Mouse (Mus musculus): ENCODE data around the gene Pcdh10. TPM values are rescaled to one million over a fixed set of nuclear protein-coding genes. Genes with fewer than 3 reads are reported as not detected.
A peak's percentile ranks its signal among the peaks of the same experiment; 100 is the strongest.

Pcdh10 gene
- polyA plus RNA-seq (2012; rRNA removed) = 0.29 and 0.41 TPM in 2 replicates

DNA sequence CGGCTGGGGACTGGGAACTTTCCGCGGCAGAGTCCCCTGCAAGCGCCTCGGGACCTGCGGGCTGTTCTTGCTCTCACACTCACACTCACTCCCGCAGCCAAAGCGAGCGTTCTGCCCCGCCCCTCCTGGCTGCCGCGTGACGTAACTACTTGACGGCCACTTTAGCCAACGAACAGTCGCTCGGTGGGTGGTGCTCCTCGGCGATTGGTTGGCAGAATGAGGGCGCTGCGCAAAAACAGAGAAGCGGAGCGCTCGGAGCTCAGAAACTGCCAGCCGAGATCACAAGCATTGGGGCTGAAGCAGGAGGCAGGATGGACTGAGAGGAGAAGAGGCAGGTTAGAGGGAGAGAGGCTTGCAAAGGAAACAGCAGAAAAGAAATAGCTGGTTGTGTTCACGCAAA is at the start of gene Pcdh10:
Pcdh10 (plus strand) TSS at position 254 of the 400 bp plus-strand sequence.
- H3K36me3 ChIP-seq (ENCODE audit: control insufficient read depth, insufficient read depth, low read length) = no peaks in the 10 kb centered on the region
- H3K27me3 ChIP-seq (ENCODE audit: control insufficient read depth, insufficient read depth, low read length) = peaks cover 40% of the 10 kb centered on the region
- H3K4me1 ChIP-seq (ENCODE audit: control insufficient read depth, insufficient read depth, insufficient read length, low read length) = peaks cover 3% of the 10 kb centered on the region; the same call in 1 of the 2 replicates
- TF ChIP-seq CTCF (IDR thresholded peaks at IDR 0.05; ENCODE audit: extremely low read depth, insufficient read length, insufficient replicate concordance, low read depth, low read length) (no peak), POLR2A (IDR thresholded peaks at IDR 0.05; ENCODE audit: low read depth, low read length) (no peak)
- no peak within 1 kb of the TSS for H3K27ac ChIP-seq (ENCODE audit: insufficient read depth, low read depth, low read length)
- peak within 1 kb of the TSS; percentile 49 for H3K4me3 ChIP-seq (ENCODE audit: low read depth, low read length)
- WGBS = 3% methylated on average over 26 of the region's 26 CpGs

DNA sequence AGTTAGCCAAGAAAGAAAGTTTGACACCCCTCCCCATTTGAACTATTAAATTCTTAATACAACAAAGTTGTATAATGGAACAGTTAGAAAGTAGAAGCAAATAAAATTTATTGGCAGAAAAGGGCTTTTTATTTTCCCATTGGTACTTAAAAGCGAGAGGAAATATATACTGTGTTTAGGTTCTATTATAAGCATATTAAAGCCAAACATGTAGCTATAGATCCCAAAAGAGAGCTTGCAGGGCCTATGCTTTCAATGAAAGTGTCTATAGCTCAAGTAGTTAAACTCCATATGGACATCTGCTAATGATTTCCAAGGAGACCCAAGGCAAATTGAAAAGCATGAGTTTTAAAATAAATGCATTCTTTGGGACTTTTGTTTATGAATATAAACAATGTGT is 22.3 kb upstream of the Pcdh10 start:
- TF ChIP-seq POLR2A (IDR thresholded peaks at IDR 0.05; ENCODE audit: low read depth, low read length) (no peak), CTCF (IDR thresholded peaks at IDR 0.05; ENCODE audit: extremely low read depth, insufficient read length, insufficient replicate concordance, low read depth, low read length) (no peak)
- WGBS = 93% methylated on average over 1 of the region's 1 CpGs
- Histone ChIP-seq H3K4me1 (ENCODE audit: control insufficient read depth, insufficient read depth, insufficient read length, low read length) (no peaks in the 10 kb centered on the region), H3K36me3 (ENCODE audit: control insufficient read depth, insufficient read depth, low read length) (no peaks in the 10 kb centered on the region), H3K4me3 (ENCODE audit: low read depth, low read length) (no peak overlapping the region), H3K27me3 (ENCODE audit: control insufficient read depth, insufficient read depth, low read length) (no peaks in the 10 kb centered on the region), H3K27ac (ENCODE audit: insufficient read depth, low read depth, low read length) (no peak overlapping the region)

DNA sequence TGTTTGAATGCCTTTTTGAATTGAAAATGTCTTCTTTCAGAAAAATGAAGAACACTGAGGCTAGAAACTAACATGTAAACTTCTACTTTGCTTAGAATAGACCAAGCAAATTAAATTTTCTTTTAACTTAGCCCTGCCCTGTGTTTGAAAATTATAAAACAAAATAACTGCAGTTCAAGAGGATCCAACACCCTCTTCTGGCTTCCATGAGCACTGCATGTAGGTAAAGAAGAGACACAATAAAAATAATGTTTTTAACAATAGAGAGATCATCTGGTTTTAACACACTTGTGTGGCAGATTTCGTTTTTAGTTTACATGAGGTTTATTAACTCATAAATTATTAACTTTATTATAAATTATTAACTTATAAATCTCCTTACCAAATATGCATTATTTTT is 9.2 kb upstream of the Pcdh10 start:
- H3K27ac ChIP-seq (ENCODE audit: insufficient read depth, low read depth, low read length) = no peak overlapping the region
- 32% methylated on average over 1 of the region's 1 CpGs for WGBS

DNA sequence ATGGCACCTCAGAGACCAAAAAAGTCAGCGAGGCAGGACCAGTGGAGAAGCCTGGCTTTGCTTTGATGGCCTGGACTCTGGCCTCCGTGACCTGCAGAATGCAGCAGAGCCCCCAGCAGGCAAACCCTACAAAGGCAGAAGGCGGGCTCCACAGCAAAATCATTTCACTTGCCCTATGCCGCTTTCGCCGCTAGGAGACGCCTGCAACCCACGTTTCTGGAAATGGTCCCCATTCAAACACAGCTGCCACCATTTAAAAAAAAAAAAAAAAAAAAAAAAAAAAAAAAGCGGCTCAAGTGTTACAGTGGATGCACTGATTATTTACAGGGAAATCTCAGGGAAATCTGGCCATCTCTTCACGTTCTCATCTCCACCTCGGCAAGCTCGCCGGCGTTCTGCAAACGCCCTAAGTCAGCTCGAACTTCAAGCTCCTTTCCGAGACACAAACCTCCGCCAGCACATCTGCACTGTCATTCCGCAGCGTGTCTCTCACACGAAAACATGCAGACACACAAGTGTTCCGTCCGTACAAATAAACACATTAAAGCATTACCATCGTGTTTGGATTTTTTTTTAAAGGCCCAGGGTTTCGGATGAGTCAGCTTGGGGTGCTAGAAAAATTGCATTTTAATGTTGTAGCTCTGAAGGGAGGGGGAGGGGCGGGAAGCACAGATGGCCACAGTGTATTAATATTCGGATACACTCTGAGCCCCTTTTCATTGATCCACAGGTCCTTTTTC is 2.3 kb upstream of the Pcdh10 start:
- TF ChIP-seq CTCF (IDR thresholded peaks at IDR 0.05; ENCODE audit: extremely low read depth, insufficient read length, insufficient replicate concordance, low read depth, low read length) = peak; percentile 56; the same call in 1 of the 2 replicates
- no peak for TF ChIP-seq POLR2A (IDR thresholded peaks at IDR 0.05; ENCODE audit: low read depth, low read length)
- peak overlapping the region; percentile 47 for H3K4me3 ChIP-seq (ENCODE audit: low read depth, low read length)
- WGBS = 2% methylated on average over 27 of the region's 27 CpGs
- no peak overlapping the region for H3K27ac ChIP-seq (ENCODE audit: insufficient read depth, low read depth, low read length)
- peaks cover 3% of the 10 kb centered on the region; the same call in 1 of the 2 replicates for H3K4me1 ChIP-seq (ENCODE audit: control insufficient read depth, insufficient read depth, insufficient read length, low read length)
- H3K36me3 ChIP-seq (ENCODE audit: control insufficient read depth, insufficient read depth, low read length) = no peaks in the 10 kb centered on the region
- peaks cover 35% of the 10 kb centered on the region for H3K27me3 ChIP-seq (ENCODE audit: control insufficient read depth, insufficient read depth, low read length)

More for the DNA sequence above, 9.2 kb upstream of the Pcdh10 start:
- H3K27me3 ChIP-seq (ENCODE audit: control insufficient read depth, insufficient read depth, low read length) = no peaks in the 10 kb centered on the region
- H3K36me3 ChIP-seq (ENCODE audit: control insufficient read depth, insufficient read depth, low read length) = no peaks in the 10 kb centered on the region
- H3K4me1 ChIP-seq (ENCODE audit: control insufficient read depth, insufficient read depth, insufficient read length, low read length) = no peaks in the 10 kb centered on the region
- H3K4me3 ChIP-seq (ENCODE audit: low read depth, low read length) = no peak overlapping the region
- TF ChIP-seq CTCF (IDR thresholded peaks at IDR 0.05; ENCODE audit: extremely low read depth, insufficient read length, insufficient replicate concordance, low read depth, low read length) = no peak
- no peak for TF ChIP-seq POLR2A (IDR thresholded peaks at IDR 0.05; ENCODE audit: low read depth, low read length)

DNA sequence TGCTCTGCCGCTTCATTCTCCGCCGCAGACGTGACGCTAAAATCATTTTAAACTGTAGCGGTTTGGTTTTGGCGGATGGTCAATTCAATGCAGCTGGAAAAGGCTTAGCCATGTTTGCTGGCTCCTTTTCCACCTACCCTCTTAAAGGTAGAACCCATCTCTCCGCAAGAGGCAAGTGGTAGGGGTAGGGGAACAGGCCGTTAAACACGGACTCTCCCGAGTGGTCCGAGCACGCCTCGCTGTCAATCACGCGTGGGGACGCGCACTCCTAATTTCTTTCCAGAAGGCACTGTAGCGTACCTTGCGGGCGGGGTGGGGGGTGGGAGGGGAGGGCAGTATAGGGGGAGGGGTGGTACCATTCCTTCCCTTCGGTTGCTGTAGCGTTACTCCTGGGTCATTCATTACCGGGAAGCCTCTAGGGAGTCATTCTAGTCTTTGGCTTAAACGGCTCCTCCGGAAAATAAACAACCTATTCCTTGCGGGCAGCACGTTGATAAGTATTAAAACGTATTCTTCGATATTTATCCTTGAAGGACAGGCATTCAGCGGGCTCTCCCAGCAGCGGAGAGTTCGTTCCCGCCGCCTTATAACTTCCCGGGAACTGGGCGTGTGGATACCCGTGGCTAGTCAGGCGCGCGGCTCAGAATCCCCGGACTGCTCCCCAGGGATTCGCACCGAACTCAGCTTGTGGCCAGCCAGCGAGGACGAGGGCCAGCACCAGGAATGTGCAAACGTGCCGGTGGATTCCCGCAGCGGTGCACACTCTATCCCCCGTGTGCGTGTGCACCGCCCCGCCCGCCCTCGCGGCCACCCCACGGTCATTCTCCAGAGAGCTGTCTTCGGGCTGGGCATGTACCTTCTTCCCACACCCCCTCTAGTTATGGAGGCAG is 1.5 kb upstream of the Pcdh10 start:
- Histone ChIP-seq H3K4me1 (ENCODE audit: control insufficient read depth, insufficient read depth, insufficient read length, low read length) (peaks cover 3% of the 10 kb centered on the region; the same call in 1 of the 2 replicates), H3K4me3 (ENCODE audit: low read depth, low read length) (peak overlapping the region; percentile 49), H3K36me3 (ENCODE audit: control insufficient read depth, insufficient read depth, low read length) (no peaks in the 10 kb centered on the region), H3K27me3 (ENCODE audit: control insufficient read depth, insufficient read depth, low read length) (peaks cover 40% of the 10 kb centered on the region), H3K27ac (ENCODE audit: insufficient read depth, low read depth, low read length) (no peak overlapping the region)
- TF ChIP-seq CTCF (IDR thresholded peaks at IDR 0.05; ENCODE audit: extremely low read depth, insufficient read length, insufficient replicate concordance, low read depth, low read length) (no peak), POLR2A (IDR thresholded peaks at IDR 0.05; ENCODE audit: low read depth, low read length) (no peak)
- WGBS = 2% methylated on average over 59 of the region's 59 CpGs

DNA sequence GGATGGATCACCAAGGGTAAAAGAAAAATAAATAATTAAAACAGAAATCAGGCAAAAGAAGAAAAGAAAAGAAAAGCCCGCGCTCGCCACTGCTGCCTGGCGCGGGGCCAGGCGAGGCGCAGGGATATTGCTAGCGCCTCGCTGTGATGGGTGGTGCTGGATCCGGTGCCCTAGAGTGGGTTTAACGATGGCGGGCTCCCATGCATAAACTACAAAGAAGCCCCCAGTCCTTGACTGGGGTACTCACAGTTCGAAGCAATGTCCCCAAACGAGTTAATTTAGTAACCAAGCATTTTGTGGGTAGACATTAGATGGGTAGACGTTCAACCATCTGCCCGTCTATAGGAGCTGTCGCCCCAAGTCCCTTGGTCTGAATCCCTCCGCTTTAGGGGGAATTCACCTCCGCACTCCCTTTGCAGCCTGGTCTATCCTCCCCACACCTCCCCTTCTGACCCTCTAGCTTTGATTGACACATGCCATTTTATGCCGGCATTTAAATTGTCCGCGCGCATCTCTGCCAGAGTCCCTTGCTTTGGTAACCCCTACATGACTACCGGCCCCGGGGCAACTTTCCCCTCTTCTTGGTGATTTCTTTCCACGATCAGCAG is 703 bp upstream of the Pcdh10 start:
- WGBS = under 1% methylated on average over 26 of the region's 26 CpGs
- no peaks in the 10 kb centered on the region for H3K36me3 ChIP-seq (ENCODE audit: control insufficient read depth, insufficient read depth, low read length)
- TF ChIP-seq POLR2A (IDR thresholded peaks at IDR 0.05; ENCODE audit: low read depth, low read length) (no peak), CTCF (IDR thresholded peaks at IDR 0.05; ENCODE audit: extremely low read depth, insufficient read length, insufficient replicate concordance, low read depth, low read length) (no peak)
- peaks cover 40% of the 10 kb centered on the region for H3K27me3 ChIP-seq (ENCODE audit: control insufficient read depth, insufficient read depth, low read length)
- H3K4me3 ChIP-seq (ENCODE audit: low read depth, low read length) = peak overlapping the region; percentile 49
- H3K4me1 ChIP-seq (ENCODE audit: control insufficient read depth, insufficient read depth, insufficient read length, low read length) = peaks cover 3% of the 10 kb centered on the region; the same call in 1 of the 2 replicates
- no peak overlapping the region for H3K27ac ChIP-seq (ENCODE audit: insufficient read depth, low read depth, low read length)

Data from small intestine, adult 2 months (tissue).